Mouse (Mus musculus) frontal cortex, adult (tissue): Measurements from ENCODE around the gene Glrx5.
A peak's percentile ranks its signal among the peaks of the same experiment; 100 is the strongest.

Source experiments
- ATAC-seq: cut with Nextera tagmentation; 2 replicates; pipeline ENCODE4 v1.9.2; 2017; ENCODE audit warnings: mild to moderate bottlenecking, moderate library complexity, mixed read lengths; ENCODE audit not compliant: low TSS enrichment

The Glrx5 gene

GRCm38 (mm10) chr12:105031081-105032058, 1.1 kb upstream of the Glrx5 start:
- ATAC-seq: no peak; the same call in 1 of the 2 replicates

GRCm38 (mm10) chr12:105032832-105033775, 616 bp downstream of the Glrx5 start:
- ATAC-seq: peak; percentile 36

- no peak for ATAC-seq
These were observed 1.8 kb downstream of the Glrx5 start for GRCm38 (mm10) chr12:105034130-105034769.

- no peak for ATAC-seq
These were observed 5.7 kb downstream of the Glrx5 start for GRCm38 (mm10) chr12:105038211-105038610.

- no peak for ATAC-seq
These were observed 6.4 kb downstream of the Glrx5 start for GRCm38 (mm10) chr12:105038918-105039317.

- no peak for ATAC-seq
These were observed 7.2 kb downstream of the Glrx5 start for GRCm38 (mm10) chr12:105039578-105040289.

- no peak for ATAC-seq
These were observed 8.5 kb downstream of the Glrx5 start for GRCm38 (mm10) chr12:105040950-105041349.

GRCm38 (mm10) chr12:105043081-105043480, 10.6 kb downstream of the Glrx5 start:
- no peak for ATAC-seq

- no peak for ATAC-seq
These were observed 12.3 kb downstream of the Glrx5 start for GRCm38 (mm10) chr12:105044775-105045174.

GRCm38 (mm10) chr12:105048301-105048863, 15.9 kb downstream of the Glrx5 start:
- no peak for ATAC-seq

GRCm38 (mm10) chr12:105049813-105050212, 17.3 kb downstream of the Glrx5 start:
- no peak for ATAC-seq

GRCm38 (mm10) chr12:105050898-105051297, 18.4 kb downstream of the Glrx5 start:
- ATAC-seq: no peak

GRCm38 (mm10) chr12:105054041-105054440, 21.6 kb downstream of the Glrx5 start:
- ATAC-seq: no peak

GRCm38 (mm10) chr12:105055308-105055707, 22.8 kb downstream of the Glrx5 start:
- ATAC-seq: no peak

- no peak for ATAC-seq
These were observed 27.5 kb downstream of the Glrx5 start for GRCm38 (mm10) chr12:105060006-105060405.

GRCm38 (mm10) chr12:105063201-105064134, 31.0 kb downstream of the Glrx5 start:
- no peak for ATAC-seq

GRCm38 (mm10) chr12:105064168-105064567, 31.7 kb downstream of the Glrx5 start:
- ATAC-seq: peak; percentile 78

- no peak for ATAC-seq
These were observed 32.6 kb downstream of the Glrx5 start for GRCm38 (mm10) chr12:105065119-105065518.

- ATAC-seq: no peak
These were observed 34.0 kb downstream of the Glrx5 start for GRCm38 (mm10) chr12:105066523-105066922.

GRCm38 (mm10) chr12:105068911-105069310, 36.4 kb downstream of the Glrx5 start:
- ATAC-seq: no peak
